Mouse (Mus musculus) spleen, postnatal 4 days (tissue): Measurements from ENCODE around the gene Prkca.

Experiments used
- DNase-seq, 2 experiments: peaks; one replicate each; pipeline ENCODE4 v3.0.0; 2022; ENCODE audit warnings: low spot score in 2 of 2

The Prkca gene

DNA sequence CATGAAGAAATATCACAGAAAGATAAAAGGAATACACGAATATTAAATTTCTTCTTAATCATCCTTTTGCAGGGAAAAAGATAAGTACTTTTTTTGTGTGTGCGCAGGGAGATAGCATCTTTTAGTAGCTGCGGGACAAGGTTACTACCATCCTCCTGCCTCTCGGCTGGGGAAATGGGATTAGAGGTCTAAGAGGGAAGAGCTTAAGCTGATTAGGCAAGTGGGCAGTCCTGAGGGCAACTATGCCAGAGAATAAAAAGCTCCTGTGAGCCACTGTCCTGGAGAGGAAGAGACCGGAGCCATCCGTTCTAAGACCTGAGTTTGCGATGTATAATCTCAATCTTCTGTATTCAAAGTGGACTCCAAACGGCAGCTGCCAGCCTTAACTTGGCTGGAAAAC, 45.8 kb downstream of the Prkca start:
- no peak for DNase-seq

DNA sequence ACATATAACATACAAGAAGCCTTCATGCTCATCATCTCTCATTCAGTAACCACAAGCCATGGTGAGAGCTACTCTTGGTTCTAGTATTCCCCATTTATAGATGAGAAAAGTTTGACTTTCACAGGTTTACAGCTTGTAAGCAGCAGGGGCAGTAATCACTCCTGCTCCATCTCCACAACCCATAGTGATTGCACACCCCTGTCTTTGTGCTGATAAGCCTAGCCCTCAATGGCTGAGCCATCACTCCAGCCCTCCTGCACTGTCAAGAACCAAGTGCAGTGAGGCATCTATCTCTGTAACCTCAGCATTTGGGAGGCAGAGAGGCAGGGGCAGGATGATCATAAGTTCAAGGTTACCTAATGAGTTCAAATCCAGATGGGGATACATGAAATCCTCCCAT, 48.4 kb downstream of the Prkca start:
- no peak for DNase-seq

- no peak for DNase-seq
These were observed 49.4 kb downstream of the Prkca start for GRCm38 (mm10) chr11:108294305-108294813.

DNA sequence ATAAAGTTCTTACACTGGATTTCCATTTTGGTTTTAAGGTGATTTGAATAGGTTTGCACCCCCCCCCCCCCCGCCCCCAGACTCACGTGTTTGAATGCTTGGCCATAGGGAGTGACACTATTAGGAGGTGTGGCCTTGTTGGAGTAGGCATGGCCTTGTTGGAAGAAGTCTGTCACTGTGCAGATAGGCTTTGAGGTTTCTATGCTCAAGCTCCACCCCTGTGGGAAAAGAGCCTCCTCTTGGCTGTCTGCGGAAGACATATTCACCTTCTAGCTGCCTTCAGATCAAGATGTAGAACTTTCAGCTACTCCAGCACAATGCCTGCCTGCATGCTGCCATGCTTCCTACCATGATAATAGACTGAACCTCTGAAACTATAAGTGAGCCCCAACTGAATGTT, 49.9 kb downstream of the Prkca start:
- no peak for DNase-seq

DNA sequence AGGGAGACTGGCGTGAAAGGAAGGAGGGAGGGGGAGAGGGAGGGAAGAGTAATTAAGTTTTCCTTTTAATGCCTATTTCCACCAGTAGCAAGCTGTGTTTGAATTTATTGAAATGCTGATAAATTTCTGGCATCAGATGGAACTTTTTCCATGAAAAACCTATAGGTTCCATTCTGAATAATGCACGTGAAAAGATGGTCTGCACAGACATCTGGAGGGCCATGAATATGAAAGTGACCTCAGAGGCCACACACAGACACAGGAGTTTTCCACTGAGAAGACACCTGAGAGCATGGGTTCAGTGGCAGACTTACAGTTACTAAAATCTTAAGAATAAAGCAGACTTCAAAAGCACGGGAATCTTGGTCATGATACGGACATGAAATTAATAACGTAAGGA, 54.5 kb downstream of the Prkca start:
- DNase-seq, result no peak

- DNase-seq, result no peak
These were observed 56.4 kb downstream of the Prkca start for GRCm38 (mm10) chr11:108287321-108287720.

- no peak for DNase-seq
These were observed 58.7 kb downstream of the Prkca start for GRCm38 (mm10) chr11:108285046-108285445.

DNA sequence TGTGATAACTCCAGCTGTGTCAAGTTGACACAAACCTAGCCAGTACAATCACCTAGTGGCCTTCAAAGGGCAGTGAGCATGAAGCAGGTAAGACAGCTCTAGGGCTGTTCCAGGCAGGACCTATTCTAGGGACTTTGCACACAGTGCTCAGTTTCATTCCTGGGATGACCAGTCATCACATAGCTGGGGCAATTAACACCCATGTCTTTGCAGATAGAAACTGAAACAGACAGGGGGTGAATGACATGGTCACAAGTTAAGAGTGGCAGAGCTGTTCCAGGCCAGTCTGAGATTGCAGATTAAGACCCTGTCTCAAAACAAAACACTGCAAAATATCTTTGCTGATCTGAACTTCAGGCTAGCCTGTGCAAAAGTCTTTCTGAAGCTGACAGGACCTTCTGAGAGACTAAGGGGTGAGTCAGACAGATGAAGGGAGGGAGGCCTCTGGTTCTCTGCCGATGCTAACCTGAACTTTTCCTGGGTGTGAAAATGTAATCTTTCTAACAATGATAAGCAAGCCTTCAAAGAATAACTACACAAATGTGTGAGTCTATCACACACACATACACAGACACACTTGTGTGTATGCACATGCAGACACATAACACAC, 60.8 kb downstream of the Prkca start:
- DNase-seq, result no peak

GRCm38 (mm10) chr11:108279748-108280373, 63.9 kb downstream of the Prkca start:
- DNase-seq, result no peak

DNA sequence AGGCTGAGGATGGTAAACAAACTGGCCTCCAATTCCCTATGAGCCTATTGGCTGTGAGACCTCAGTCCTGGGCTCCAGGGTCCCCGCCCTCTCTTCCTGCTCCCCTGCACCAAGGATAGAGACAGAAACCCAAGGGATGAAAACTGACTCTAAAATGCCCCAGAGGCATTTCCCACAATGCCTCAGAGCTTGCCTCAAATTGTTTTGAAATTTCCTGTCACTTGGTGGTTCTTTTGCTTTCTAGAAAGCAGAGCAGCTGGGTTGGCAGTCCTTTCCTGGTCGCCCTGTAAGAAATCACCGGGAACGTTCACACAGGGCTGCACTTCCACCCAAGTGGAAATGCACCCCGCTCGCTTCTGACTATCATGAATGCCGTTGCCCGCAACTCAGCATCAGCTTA, 66.6 kb downstream of the Prkca start:
- DNase-seq, result no peak

DNA sequence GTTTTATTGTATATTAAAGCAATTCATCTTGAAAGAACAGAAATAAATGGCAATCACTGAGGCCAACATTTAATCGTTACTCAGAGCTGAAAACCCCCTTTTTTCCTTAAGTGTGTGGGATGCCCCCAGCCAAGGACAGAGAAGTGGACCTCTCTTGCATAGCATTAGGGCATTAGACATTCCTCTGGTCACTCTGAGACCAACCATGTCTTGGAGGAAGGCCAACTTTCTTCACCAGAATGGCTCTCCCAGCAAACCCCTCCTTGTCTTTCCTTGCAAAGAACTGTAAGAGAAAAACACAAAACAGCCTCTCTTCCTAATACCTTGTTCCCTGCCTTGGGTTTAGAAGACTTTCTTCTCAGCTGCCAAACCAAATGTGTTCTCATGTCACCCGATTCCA, 67.6 kb downstream of the Prkca start:
- DNase-seq, result no peak

- DNase-seq, result no peak
These were observed 69.7 kb downstream of the Prkca start for GRCm38 (mm10) chr11:108274046-108274445.

DNA sequence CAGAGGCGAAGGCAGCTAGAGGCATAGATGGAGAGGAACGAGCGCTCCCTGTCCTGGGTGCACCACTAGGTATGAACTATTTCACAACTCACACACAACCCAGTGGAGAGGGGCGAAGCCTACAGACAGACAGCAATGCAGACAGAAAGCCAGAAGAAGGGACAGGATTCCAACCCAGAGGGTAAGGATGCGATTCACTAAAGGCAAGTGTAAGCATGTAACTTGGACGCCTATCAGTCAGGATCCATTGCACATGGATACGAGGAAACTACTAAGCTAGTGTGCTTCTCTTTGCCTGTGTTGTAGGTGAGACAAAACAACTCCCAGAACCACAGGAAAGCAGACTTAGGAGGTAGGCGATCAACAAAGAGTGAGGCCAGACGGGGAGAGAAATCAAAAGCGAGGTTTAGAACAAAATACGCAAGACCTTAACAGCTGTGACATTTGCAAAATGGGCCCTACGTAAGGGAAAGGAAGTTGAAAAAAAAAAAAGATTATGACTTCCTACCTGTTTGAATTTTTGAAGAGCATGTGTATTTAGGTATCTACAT, 70.2 kb downstream of the Prkca start:
- DNase-seq, result no peak

- DNase-seq, result no peak
These were observed 70.9 kb downstream of the Prkca start for GRCm38 (mm10) chr11:108272601-108273414.

DNA sequence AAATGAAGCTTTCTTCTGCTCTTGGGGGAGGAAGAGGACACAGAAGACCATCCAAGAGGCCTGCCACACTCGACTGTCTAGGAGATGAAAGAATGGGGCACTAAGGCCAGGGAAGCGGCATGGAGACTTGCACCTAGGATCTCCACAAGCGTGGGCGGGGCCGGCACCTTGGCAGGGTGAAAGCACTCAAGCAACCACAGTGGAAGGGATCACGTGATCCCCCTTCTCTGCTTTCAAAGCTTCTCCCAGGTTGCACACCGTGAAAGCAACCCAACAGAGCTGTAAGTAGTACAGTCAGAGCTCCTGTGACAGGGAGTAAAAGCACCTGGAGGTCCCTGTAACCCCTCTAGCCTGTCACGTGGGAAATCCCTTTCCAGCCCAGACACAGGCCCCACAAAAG, 72.4 kb downstream of the Prkca start:
- no peak for DNase-seq

- no peak for DNase-seq
These were observed 74.2 kb downstream of the Prkca start for GRCm38 (mm10) chr11:108269516-108269915.

GRCm38 (mm10) chr11:108268421-108269322, 75.1 kb downstream of the Prkca start:
- DNase-seq, result no peak

- no peak for DNase-seq
These were observed 75.9 kb downstream of the Prkca start for GRCm38 (mm10) chr11:108267825-108268224.

DNA sequence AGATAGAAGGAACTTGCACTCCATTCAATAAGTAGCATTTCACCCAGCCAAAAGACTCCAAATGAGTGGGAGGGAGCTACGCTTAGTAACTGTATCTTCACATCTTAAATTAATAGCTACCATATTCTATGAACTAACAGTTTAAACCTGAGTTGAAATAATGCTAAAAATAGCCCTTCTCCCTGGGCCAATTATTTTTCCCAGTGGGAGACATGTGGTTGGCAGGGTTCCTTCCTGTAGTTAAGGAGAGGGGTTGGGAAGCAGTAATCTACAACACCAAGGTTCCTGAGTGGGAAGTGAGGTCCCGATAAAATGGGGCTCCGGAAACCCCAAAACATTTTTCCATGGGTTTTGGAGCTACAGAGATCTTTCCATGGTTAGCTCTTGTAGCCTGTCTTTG, 76.7 kb downstream of the Prkca start:
- no peak for DNase-seq

DNA sequence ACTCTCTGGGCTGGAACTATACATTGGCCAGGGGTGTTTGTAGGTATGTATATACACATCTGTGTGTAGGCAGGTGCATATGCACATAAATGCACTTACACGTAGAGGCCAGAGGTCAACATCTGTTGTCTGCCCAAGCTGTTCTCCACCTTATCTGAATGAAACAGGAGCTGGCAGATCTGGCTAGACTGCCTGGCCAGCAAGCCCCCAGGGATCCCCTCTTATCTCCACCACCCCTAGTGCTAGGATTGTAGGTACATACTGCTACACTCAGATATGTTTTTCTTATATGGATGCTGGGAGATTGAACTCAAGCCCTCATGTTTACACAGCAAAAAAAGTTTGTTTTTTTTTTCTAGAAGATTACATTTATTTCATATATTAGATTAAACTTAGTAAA, 79.9 kb downstream of the Prkca start:
- DNase-seq, result no peak

GRCm38 (mm10) chr11:108263406-108263805, 80.3 kb downstream of the Prkca start:
- DNase-seq, result no peak
